Mouse (Mus musculus) spleen, adult 18-20 months (tissue): ENCODE data around the gene Kyat1.
"Not testable (repeated sequence)": the region's sequence is repeated elsewhere in the genome, so short reads cannot be mapped to it uniquely, and the experiment has no call there.

Source experiments
- DNase-seq, 2 experiments: peaks; one replicate each; pipeline ENCODE4 v3.0.0; 2022; ENCODE audit warnings: mixed read lengths in 2 of 2

Kyat1 gene

DNA sequence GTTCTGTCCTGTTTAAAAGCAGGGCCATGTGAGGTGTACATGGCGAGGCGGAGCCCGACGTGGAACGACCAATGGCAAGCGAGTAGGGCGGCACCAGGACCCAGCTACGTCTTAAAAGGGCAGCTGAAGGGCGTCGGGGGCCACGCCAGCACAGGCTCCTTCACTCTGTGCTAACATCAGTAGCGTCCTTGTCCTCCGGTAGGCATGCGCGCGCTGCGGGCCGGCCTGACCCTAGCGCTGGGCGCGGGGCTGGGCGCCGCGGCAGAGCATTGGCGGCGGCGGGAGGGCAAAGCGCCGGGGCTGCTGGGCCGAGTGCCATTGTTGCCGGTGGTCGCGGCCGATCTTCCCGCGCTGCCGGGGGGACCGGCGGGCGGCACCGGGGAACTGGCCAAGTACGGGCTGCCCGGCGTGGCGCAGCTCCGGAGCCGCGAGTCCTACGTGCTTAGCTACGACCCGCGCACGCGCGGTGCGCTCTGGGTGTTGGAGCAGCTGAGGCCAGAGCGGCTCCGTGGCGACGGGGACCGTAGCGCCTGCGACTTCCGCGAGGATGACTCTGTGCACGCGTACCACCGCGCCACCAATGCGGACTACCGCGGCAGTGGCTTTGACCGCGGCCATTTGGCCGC, 34.2 kb downstream of the Kyat1 start, which contains the start of gene Endog:
Gene Endog, plus strand, starts transcription at position 123 of the 626 bp plus-strand sequence.
- peak; percentile 77 to 81 for DNase-seq

DNA sequence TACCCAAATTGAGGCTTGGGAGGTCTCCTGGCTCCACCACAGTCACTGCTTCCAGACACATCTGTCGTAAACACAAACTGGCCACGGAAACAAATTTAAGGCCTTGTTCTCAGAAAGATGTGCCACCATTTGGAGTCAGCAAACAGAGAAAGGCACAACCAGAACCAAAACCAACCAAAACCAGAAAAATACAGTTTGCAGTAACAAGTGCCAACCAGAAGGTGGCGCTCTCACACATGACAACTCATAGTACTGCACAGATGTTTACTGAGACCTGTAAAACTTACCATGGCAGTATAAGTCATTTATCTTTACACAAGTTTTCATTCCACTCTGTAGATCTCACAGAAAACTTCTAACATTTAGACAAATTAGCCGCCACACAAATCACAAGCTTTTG, 39.0 kb downstream of the Kyat1 start:
- no peak for DNase-seq

GRCm38 (mm10) chr2:30164340-30164932, 41.2 kb downstream of the Kyat1 start:
- no peak for DNase-seq

GRCm38 (mm10) chr2:30161809-30162208, 43.8 kb downstream of the Kyat1 start:
- DNase-seq, result no peak

DNA sequence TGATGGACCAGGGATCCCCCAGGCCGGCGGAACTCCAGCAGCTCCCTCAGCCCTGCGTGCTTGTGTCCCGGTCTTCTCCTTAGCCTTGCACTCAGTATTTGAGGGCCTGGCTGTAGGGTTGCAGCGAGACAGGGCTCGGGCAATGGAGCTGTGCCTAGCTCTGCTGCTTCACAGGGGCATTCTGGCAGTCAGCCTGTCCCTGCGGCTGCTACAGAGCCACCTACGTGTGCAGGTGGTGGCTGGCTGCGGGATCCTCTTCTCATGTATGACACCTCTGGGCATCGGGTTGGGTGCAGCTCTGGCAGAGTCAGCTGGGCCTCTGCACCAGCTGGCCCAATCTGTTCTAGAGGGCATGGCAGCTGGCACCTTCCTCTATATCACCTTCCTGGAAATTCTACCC, 45.8 kb downstream of the Kyat1 start:
- not testable (repeated sequence) for DNase-seq

GRCm38 (mm10) chr2:30152616-30153015, 53.0 kb downstream of the Kyat1 start:
- DNase-seq, result no peak

GRCm38 (mm10) chr2:30151840-30152239, 53.8 kb downstream of the Kyat1 start:
- no peak for DNase-seq

GRCm38 (mm10) chr2:30147466-30147865, 58.2 kb downstream of the Kyat1 start:
- DNase-seq, result no peak

DNA sequence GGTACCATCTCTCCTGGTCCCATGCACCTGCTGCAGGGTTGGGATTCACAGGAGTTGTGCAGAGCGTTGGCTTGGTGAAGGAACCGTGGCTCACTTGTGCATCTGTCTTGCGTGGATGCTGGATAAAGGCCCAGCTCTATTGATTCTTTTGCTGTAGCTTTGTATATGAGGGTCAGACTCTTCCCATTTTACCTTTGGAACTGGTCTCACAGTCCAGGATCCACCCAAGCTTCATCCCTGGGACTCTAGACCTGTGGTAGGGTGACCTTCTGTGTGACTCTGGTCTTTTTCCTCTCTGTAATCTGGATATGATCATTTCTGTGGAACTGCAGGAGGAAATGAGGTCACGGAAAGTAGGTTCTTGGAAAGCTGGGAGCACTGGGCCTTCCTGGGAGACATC, 61.2 kb downstream of the Kyat1 start:
- no peak for DNase-seq

GRCm38 (mm10) chr2:30140021-30140420, 65.6 kb downstream of the Kyat1 start:
- DNase-seq, result not testable (repeated sequence)

DNA sequence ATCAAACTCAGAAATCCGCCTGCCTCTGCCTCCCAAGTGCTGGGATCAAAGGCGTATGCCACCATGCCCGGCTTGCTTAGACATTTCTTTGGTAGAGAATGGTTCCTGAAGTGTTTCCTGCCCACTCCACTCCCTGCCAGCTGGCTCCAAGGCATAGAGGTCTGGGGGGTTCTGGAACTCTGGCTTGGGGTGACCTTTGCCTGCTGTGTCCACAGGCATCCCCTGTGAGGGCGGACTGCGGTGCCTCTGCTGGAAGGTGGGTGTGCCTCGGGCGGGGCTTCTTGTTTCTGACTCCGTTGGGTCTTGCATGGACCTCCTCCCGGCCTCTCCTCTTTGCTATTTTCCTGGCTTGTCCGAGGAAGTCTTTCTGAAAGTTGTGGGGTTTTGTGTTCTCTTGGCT, 69.2 kb downstream of the Kyat1 start:
- DNase-seq, result no peak
